Mouse (Mus musculus): Measurements from ENCODE around the gene Lrrc49. TPM values are rescaled to one million over a fixed set of nuclear protein-coding genes. Genes with fewer than 3 reads are reported as not detected.

The Lrrc49 gene
- polyA plus RNA-seq, 1 experiment from 2014 or later = 20.6 TPM

DNA sequence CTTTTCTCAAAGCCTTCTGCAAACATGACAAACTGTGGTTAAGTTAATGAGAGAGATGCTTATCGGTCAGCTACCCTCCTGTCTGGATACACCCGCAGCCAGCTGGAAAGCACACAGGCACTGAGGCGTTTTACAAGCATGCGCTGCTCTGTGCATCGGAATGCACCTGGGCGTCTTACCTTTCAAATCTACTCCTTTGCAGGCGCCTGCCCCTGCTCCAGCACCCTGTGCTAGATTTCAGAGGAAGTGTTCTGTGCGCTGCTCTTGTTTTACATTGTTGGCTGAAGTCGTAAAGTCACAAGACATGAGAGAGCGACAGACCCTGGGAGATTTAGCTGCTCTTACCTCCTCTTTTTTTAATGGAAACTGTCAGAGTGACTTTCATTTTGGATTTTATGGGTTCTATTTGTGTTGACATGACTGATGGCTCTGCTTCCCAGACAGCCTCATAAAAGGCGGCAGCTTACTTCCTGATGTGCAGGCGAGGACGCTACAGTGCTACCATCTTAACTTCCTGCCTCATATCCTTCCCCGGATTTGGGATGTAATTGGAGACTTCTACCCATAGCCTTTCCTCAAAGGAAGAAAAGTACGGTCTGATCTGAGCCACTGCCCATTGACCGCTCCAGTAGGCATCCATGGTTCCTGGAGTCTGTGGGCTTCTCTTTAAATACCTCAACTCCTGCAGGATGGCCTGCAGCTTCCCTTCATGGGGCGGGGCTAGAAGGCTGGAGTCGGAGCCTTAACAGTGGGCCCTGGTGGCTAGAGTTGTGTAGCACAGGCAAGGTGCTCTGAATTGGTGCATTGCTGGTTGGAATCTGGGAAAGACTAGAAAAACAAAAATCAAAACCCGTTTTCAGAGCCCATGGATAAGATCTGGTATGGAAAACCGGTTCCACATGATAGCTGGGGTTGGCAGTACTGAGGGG, 125.3 kb downstream of the Lrrc49 start:
- Histone ChIP-seq H3K36me3 (no peaks in the 10 kb centered on the region), H3K27ac (0 out of 2 replicates have a peak overlapping the region, but pooled peaks have one; percentile 0), H3K4me2 (peak overlapping the region; percentile 30; the same call in 1 of the 2 replicates), H3K4me1 (peaks cover 24% of the 10 kb centered on the region), H3K27me3 (no peaks in the 10 kb centered on the region), H3K4me3 (no peak overlapping the region), H3K9ac (no peak overlapping the region), H3K9me3 (no peaks in the 10 kb centered on the region)
- no peak for ATAC-seq (ENCODE audit: insufficient number of reproducible peaks, insufficient read depth, low FRiP score, low TSS enrichment, low read depth)
- 51% methylated on average over 20 of the region's 20 CpGs for WGBS

GRCm38 (mm10) chr9:60561641-60562289, 126.2 kb downstream of the Lrrc49 start:
- Histone ChIP-seq H3K9ac (no peak overlapping the region), H3K27ac (no peak overlapping the region), H3K4me3 (no peak overlapping the region), H3K36me3 (no peaks in the 10 kb centered on the region), H3K9me3 (no peaks in the 10 kb centered on the region), H3K4me2 (no peak overlapping the region), H3K27me3 (no peaks in the 10 kb centered on the region), H3K4me1 (peaks cover 24% of the 10 kb centered on the region)
- no peak for ATAC-seq (ENCODE audit: insufficient number of reproducible peaks, insufficient read depth, low FRiP score, low TSS enrichment, low read depth)
- 48% methylated on average over 8 of the region's 9 CpGs for WGBS

DNA sequence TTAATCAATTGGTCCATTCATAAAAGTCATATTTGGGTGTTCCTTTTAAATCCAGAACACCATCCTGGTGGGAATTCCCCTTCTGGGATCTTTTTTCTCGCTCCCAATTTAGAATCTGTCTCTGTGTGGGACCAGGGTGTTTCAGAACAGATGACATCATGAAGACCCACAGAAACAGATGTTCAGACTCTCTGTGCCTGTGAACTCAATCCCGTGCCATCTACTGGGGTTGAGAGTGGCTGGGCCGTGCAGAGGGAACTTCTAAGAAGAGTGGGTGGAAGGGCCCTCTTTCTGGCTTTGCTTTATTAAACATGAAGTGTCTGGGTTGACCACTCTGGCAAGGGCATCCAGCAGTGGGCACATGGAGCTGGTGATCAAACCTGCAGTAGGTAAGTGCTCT, 129.5 kb downstream of the Lrrc49 start:
- Histone ChIP-seq H3K36me3 (no peaks in the 10 kb centered on the region), H3K4me1 (peaks cover 23% of the 10 kb centered on the region), H3K27ac (no peak overlapping the region), H3K4me2 (no peak overlapping the region), H3K4me3 (no peak overlapping the region), H3K27me3 (no peaks in the 10 kb centered on the region), H3K9me3 (no peaks in the 10 kb centered on the region), H3K9ac (no peak overlapping the region)
- WGBS = 41% methylated on average over 3 of the region's 3 CpGs
- ATAC-seq (ENCODE audit: insufficient number of reproducible peaks, insufficient read depth, low FRiP score, low TSS enrichment, low read depth) = no peak

DNA sequence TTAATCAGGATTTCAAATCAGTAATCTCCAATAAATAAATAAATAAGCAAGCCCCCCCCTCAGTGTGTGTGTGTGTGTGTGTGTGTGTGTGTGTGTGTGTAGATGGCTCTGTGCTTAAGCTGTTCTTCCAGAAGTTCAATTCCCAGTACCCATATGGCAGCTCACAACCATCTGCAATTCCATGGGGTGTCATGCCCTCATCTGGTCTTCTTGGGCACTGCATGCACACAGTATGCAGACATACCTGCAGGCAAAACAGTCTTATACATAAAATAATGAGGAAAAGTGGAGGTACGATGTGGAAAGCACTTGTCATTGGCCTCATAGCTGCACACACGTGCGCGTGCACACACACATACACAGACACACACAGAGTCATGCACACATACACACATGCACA, 136.7 kb downstream of the Lrrc49 start:
- Histone ChIP-seq H3K27me3 (no peaks in the 10 kb centered on the region), H3K4me2 (no peak overlapping the region), H3K9ac (no peak overlapping the region), H3K9me3 (no peaks in the 10 kb centered on the region), H3K4me3 (no peak overlapping the region), H3K4me1 (no peaks in the 10 kb centered on the region), H3K36me3 (no peaks in the 10 kb centered on the region), H3K27ac (no peak overlapping the region)
- no peak for ATAC-seq (ENCODE audit: insufficient number of reproducible peaks, insufficient read depth, low FRiP score, low TSS enrichment, low read depth)
- whole genome bisulfite sequencing = 95% methylated on average over 4 of the region's 4 CpGs

GRCm38 (mm10) chr9:60548182-60548581, 139.8 kb downstream of the Lrrc49 start:
- H3K4me2 ChIP-seq = no peak overlapping the region
- no peak overlapping the region for H3K27ac ChIP-seq
- no peaks in the 10 kb centered on the region for H3K36me3 ChIP-seq
- no peak for ATAC-seq (ENCODE audit: insufficient number of reproducible peaks, insufficient read depth, low FRiP score, low TSS enrichment, low read depth)
- H3K4me1 ChIP-seq = 0 out of 2 replicates have a peak, but pooled peaks cover 6% of the 10 kb centered on the region
- no peak overlapping the region for H3K4me3 ChIP-seq
- no peaks in the 10 kb centered on the region for H3K9me3 ChIP-seq
- H3K9ac ChIP-seq = no peak overlapping the region
- no peaks in the 10 kb centered on the region for H3K27me3 ChIP-seq
- WGBS = 23% methylated on average over 4 of the region's 4 CpGs

GRCm38 (mm10) chr9:60546169-60546568, 141.8 kb downstream of the Lrrc49 start:
- H3K9me3 ChIP-seq = no peaks in the 10 kb centered on the region
- WGBS = 79% methylated on average over 2 of the region's 2 CpGs
- no peak overlapping the region for H3K27ac ChIP-seq
- 0 out of 2 replicates have a peak, but pooled peaks cover 6% of the 10 kb centered on the region for H3K4me1 ChIP-seq
- no peak overlapping the region for H3K4me2 ChIP-seq
- no peak overlapping the region for H3K9ac ChIP-seq
- H3K27me3 ChIP-seq = no peaks in the 10 kb centered on the region
- no peaks in the 10 kb centered on the region for H3K36me3 ChIP-seq
- no peak for ATAC-seq (ENCODE audit: insufficient number of reproducible peaks, insufficient read depth, low FRiP score, low TSS enrichment, low read depth)
- no peak overlapping the region for H3K4me3 ChIP-seq

DNA sequence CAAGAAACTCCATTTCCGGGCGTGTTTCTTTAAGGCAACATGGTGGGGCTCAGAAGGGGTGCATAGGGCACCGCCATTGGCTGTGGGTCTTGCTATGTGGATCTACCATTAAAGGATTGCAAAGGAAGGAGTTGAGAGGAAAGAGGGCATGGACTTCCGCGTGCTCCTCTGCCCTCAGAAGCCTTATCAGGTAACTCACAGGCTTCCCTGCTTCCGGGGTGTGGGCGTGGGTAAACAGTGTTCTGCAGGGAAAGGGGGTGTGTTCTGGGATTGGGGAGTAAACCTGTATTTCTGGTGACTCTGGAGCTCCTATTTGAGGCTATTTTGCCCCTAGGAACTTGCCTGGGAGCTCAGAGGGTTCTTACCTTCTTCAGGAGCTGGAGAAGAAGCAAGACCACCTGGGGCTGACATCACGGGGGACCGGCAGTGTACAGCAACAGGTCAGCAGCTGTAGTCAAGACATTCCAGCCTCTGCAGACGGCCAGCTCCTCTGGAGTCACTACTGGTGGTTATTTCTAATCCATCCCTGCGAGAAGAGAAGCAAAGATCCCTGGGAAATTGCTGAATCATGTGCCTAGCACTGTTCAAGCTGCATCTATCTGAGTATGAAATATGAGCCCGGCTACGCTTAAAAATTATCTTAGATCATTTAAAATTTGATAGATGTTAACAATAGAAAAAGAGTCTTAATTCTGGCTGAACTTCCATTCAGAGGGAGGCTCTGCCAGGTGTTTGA, 142.4 kb downstream of the Lrrc49 start:
- 0 out of 2 replicates have a peak, but pooled peaks cover 6% of the 10 kb centered on the region for H3K4me1 ChIP-seq
- H3K9me3 ChIP-seq = no peaks in the 10 kb centered on the region
- H3K4me2 ChIP-seq = no peak overlapping the region
- no peak overlapping the region for H3K27ac ChIP-seq
- WGBS = 80% methylated on average over 13 of the region's 13 CpGs
- no peak overlapping the region for H3K4me3 ChIP-seq
- no peak overlapping the region for H3K9ac ChIP-seq
- no peaks in the 10 kb centered on the region for H3K36me3 ChIP-seq
- H3K27me3 ChIP-seq = no peaks in the 10 kb centered on the region
- ATAC-seq (ENCODE audit: insufficient number of reproducible peaks, insufficient read depth, low FRiP score, low TSS enrichment, low read depth) = no peak

DNA sequence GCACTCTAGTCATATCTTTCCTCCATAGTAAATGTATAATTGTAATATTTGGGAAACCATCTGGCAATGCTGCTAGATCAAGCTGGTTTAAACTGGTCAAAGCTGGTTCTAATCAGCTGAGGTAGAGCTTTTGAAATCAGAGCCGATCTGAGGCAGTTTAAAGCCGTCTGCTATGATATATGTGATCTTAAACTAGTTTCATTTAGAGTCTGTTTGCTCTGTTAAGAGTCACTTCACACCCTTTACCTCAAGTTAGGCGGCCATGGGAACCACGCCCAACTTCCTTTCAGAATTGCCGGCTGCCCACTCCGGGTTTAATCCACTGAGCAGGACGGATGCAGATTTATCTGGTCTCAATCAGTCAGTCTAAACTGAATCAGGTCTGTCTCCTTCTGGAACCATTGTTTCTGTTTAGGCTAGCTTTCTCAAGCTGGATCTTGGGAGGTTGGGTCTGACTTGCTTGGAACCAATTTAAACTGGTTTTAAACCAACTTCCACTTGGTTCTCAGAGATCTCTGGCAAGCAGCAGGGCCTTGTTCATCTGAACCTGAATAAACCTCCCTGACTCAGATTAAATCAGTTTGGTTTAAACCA, 144.4 kb downstream of the Lrrc49 start:
- Histone ChIP-seq H3K27me3 (no peaks in the 10 kb centered on the region), H3K4me1 (0 out of 2 replicates have a peak, but pooled peaks cover 6% of the 10 kb centered on the region), H3K36me3 (no peaks in the 10 kb centered on the region), H3K9me3 (no peaks in the 10 kb centered on the region), H3K9ac (no peak overlapping the region), H3K4me2 (no peak overlapping the region), H3K27ac (no peak overlapping the region), H3K4me3 (no peak overlapping the region)
- WGBS = 34% methylated on average over 7 of the region's 7 CpGs
- ATAC-seq (ENCODE audit: insufficient number of reproducible peaks, insufficient read depth, low FRiP score, low TSS enrichment, low read depth) = no peak

GRCm38 (mm10) chr9:60530310-60530709, 157.6 kb downstream of the Lrrc49 start:
- Histone ChIP-seq H3K4me1 (no peaks in the 10 kb centered on the region), H3K9me3 (no peaks in the 10 kb centered on the region), H3K27me3 (no peaks in the 10 kb centered on the region), H3K36me3 (no peaks in the 10 kb centered on the region), H3K9ac (no peak overlapping the region), H3K4me2 (no peak overlapping the region), H3K4me3 (no peak overlapping the region), H3K27ac (no peak overlapping the region)
- no peak for ATAC-seq (ENCODE audit: insufficient number of reproducible peaks, insufficient read depth, low FRiP score, low TSS enrichment, low read depth)
- 87% methylated on average over 12 of the region's 12 CpGs for WGBS

DNA sequence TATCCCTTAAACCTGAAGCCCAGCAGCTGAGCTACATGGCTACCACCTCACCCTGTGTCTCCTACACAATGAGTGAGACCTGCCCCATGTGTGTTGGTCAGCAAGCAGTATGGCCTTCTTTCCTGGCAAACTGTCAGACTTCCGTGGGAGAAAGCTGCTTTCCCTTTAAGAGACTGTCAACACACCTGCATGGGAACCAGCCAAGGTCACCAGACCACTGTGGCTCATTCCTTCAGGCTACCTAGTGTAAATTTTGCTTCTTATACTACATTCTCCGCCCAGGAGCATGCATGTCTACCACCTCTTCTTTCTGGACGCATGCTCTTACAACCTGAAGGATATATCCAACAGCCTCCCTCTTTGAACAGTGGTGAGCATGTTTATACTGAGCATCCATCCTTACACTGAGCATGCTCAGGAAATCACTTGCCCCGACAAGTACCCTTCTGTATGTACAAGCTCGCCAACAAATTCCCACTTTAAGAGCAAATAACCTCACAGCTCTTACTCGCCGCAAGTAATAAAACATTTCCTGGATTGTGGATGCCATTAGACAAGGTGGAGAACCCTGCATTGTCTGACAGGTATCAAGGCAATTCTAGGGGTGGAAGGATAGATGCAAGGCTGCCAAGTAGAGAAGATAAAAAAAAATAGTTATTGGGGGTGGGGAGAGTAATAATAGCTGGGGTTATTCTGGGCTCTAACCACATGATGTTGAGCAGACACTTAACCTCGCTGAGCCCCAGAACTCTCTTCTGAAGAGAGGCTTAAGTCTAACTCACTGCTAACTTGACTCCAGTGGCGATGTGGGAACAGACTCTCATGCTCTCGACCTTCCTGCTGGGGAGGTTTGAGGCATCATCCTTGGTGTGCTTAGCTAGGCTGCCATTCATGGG, 158.4 kb downstream of the Lrrc49 start:
- Histone ChIP-seq H3K36me3 (no peaks in the 10 kb centered on the region), H3K4me3 (no peak overlapping the region), H3K9me3 (no peaks in the 10 kb centered on the region), H3K4me1 (no peaks in the 10 kb centered on the region), H3K9ac (no peak overlapping the region), H3K27ac (no peak overlapping the region), H3K4me2 (no peak overlapping the region), H3K27me3 (no peaks in the 10 kb centered on the region)
- ATAC-seq (ENCODE audit: insufficient number of reproducible peaks, insufficient read depth, low FRiP score, low TSS enrichment, low read depth) = no peak
- 77% methylated on average over 10 of the region's 10 CpGs for WGBS

Data from embryonic facial prominence, embryonic 13.5 days (tissue).